Mouse (Mus musculus): ENCODE data around the gene Tle2.

Gene Tle2

GRCm38 (mm10) chr10:81574081-81575056, at the start of gene Tle2:
Gene Tle2 (plus strand): TSS chr10:81574561.
- DNase-seq (ENCODE audit: low read depth, low spot score): no peak

DNA sequence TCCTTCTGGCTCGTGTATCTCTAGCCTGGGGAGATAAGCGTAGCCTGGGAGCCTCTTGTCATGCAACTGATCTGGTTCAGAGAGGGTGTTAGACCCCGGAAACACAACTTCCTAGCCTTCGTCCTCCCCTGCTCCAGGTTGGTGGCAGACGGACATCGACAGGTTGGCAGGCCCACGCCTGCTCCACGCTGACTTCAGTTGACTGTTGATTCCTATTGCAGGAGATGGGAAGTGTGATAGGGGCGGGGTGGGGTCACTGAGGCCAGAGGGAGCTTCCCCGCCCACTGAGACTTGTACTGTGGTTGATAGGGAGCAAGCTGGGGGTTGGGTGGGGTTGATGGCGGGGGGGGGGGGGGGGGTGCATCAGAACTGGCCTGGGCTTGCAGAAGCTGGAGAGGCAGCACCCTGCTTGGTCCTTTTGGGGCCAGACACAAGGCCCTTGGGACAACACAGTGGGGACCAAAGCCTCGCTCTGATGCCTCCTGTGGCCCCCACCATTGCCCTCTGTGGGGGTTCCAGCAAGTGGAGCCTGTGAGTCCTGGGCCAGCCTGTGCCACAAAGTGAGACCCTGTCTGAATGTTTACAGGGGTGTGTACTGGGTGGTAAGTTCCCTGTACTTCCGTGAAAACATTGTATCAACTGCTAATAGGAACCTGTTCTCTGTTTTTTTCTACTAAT, 49.2 kb upstream of the Tle2 start:
- no peak for DNase-seq (ENCODE audit: low read depth, low spot score)

DNA sequence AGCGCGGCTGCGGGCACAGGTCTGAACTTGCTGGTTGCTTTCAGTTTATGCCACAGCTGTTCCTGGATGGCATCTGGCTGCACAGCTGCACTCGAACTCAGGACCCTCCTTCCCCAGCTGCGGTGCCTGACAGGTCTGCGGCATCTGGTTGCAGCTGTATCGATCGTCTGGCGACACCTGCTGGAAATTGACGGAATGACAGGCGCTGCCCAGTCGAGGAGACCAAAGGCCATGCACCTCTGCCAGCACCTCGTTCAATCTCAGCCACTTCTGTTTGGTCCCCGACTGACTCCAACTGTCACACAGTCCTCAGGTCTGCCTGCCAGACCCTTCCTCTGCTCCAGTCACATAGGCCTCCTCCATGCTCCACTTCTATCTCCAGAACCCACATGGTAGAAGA, 47.6 kb upstream of the Tle2 start:
- peak; percentile 73 for DNase-seq (ENCODE audit: low read depth, low spot score)

DNA sequence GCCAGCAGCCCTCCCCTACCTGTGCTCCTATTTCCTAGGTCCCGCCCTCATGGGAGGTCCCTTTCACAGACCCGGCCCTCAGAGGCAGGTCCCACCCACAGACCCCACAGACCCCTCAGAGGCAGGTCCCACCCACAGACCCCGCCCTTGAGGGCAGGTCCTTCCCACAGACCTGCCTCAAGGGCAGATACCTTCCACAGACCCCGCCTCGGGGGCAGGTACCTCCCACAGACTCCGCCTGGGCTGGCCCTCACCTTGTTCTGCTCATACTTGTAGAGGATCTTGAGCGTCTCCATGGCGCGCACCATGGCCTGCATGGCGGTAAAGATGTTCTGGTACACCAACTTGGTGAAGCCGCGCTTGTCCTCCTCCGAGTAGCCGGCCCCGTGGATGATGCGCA, 39.5 kb upstream of the Tle2 start:
- no peak for DNase-seq (ENCODE audit: low read depth, low spot score)

GRCm38 (mm10) chr10:81536734-81537133, 37.6 kb upstream of the Tle2 start:
- no peak for DNase-seq (ENCODE audit: low read depth, low spot score)

DNA sequence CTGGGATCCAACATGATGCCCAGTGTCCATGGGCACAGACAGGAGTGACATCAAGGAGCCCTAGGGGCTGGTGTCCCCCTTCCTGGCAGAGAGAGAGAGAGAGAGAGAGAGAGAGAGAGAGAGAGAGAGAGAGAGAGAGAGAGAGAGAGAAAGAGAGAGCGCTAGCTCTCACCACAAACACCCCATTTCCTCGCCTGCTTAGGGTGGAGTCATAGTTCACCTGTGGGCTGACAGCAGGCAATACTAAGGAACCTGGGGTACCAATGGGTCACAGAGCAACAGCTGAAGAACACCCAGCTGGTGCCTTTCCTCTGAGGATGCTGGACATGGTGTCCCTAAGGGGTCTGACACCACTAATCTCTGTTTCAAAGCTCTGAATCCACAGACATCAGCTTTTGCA, 36.9 kb upstream of the Tle2 start:
- DNase-seq (ENCODE audit: low read depth, low spot score): no peak

DNA sequence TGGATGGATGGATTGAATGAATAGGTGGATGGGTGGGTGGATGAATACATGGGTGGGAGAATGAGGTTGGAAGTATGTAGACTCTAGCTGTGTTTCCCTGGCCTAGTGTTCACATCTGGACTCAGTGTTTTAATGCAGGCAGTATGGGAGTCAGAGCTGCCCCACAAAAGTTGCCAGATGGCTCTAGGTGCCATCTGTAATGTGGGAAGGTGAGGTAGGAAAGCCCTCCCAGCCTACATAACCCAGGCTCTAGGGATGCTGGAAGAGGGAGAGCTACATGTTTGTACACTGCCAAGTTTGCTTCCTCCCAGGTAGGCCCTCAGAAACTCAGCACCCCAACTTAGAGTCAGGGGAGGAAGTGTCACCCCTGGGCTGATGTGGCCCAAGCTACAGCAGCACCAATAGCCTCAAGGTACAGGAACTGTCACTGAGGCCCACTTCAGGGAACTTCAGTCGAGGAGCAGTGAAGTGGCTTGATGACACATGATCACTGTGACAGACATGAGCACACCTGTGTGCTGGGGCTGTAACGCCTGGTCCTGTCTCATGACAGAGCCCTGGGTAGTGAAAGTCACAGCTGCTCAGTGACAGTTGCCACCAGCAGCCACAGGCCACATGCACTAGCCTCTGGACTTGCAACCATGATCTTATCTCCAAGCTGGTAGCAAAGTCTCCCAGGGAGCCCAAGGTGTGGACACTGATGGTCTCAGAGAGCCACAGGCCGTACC, 35.9 kb upstream of the Tle2 start:
- no peak for DNase-seq (ENCODE audit: low read depth, low spot score)

- DNase-seq (ENCODE audit: low read depth, low spot score): no peak
Observed at GRCm38 (mm10) chr10:81541363-81541762, 33.0 kb upstream of the Tle2 start.

DNA sequence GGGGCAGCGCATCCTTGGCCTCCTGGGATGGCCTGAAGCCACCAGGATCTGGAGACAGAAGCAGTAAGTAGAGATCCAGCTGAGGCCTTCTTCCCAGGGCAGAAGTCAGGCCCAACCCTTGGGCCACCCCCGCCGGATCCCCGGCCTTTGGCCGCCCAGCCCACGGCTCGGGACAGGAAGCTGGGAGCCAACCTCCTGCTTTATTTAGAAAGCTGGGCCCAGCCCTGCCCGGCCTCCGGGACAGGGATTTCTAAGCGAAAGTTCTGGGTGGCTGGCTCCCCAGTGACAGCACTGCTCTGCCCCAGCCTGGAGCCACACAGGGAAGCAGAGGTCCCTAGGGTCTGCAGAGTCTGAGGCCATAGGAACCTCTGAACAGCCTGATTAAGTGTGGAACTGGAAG, 32.6 kb upstream of the Tle2 start:
- DNase-seq (ENCODE audit: low read depth, low spot score): no peak

- DNase-seq (ENCODE audit: low read depth, low spot score): no peak
Observed at GRCm38 (mm10) chr10:81542727-81543460, 31.5 kb upstream of the Tle2 start.

DNA sequence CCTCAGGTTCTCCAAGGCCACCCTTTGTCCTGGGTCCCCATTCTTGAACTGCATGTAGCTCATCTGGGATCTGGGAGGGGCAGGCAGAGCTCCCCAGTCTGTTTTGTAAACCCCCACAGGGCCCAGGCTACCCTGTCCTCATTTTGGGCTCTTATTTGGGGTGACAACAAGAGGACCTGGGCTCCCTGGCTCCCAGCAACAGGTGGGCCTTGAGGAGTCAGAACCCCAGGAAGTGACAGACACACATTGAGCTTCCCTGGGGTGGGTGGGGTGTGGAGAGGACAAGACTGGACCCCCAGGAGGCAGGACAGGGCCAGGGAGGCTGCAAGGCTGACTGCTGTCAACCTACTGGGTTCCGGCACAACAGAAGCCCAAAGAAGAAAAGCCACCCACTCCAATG, 30.7 kb upstream of the Tle2 start:
- no peak for DNase-seq (ENCODE audit: low read depth, low spot score)

DNA sequence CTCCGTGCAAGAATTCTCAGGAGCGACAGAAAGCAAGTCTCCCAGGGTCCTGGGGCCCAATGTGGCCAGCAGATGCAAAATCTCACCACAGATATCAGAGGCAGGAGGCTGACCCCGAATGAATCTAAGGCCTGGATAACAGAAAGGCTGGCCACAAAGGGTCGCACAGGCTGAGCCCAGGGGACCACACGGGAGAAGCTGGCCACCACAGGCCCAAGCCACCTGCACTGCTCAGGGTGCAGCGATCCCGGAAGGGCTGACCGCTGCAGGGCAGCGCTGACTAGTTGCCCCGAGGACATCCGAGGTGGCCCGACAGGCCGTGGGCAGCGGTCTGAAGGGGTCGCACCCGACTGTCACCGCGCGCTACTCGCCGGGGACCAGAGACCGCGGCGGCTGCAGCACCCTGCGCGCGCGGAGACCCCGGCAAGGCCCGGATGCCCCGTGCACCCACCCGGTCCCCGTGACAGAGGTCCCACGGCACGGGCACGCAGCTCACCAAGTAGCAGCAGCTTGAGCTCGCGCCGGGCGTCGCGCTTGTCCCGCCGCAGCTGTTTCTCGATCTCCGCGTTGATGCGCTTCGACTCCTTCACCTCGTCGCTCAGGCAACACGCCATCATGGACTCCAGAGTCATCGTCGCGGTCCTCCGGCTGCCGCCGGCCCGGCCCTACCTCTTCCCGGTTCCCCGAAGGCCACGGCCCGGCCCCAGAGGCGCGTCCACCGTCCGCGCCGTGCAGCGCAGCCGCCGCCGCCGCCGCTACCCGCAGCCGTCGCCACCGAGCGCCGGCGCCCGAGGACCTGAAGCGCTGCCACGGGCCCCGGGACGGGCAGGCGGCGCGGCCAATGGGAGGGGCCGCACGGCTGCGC, 29.8 kb upstream of the Tle2 start:
- DNase-seq (ENCODE audit: low read depth, low spot score): no peak

DNA sequence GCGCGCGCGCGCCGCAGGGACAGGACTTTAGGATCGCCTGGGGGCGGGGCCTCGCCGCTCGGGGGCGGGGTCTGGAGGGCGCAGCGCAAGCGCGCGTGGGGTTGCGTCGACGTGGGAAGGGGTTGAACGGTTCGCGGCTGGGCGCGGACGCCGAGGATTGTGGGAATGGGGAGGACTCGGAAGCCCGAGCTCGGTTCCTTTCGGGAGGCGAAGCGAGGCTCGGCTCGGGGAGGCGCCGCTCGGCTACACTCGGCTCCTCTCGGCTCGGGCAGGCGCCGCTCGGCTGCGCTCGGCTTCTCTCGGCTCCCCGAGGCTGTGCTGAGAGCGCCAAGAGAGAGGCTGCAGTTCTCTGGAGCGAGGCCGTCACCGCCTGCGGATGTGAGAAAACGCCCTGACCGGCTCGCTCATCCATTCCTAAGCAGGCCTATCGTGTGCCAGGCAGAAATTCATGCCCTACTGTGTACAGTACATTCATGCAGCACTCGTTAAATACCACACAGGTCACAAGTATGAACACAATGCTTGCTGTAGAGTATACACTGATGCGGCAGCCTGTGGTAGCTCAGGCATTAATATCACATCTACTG, 29.1 kb upstream of the Tle2 start, which contains the start of gene Gna11:
Gene Gna11, minus strand, starts transcription at position 30 of the 587 bp plus-strand sequence.
- DNase-seq (ENCODE audit: low read depth, low spot score): peak; percentile 99

DNA sequence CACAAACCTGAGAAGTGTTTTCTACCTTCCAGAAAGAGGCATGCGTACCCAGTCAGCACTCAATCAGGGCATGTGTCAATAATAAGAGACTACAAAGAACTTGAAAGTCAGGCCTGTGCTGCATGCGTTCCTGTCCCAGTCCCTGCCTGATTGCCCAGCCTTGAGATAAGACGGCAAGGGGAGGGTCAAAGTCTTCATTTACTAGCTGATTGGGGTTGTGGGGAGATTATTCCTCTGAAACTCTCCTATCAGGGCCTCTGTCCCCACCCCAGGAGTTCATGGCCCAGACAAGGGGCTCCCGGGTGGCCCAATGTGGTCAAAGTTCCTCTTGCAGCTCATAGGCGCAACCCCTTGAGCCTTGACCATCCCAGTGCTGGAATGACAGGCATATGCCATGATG, 28.0 kb upstream of the Tle2 start:
- DNase-seq (ENCODE audit: low read depth, low spot score): no peak

GRCm38 (mm10) chr10:81546788-81547571, 27.4 kb upstream of the Tle2 start:
- no peak for DNase-seq (ENCODE audit: low read depth, low spot score)

DNA sequence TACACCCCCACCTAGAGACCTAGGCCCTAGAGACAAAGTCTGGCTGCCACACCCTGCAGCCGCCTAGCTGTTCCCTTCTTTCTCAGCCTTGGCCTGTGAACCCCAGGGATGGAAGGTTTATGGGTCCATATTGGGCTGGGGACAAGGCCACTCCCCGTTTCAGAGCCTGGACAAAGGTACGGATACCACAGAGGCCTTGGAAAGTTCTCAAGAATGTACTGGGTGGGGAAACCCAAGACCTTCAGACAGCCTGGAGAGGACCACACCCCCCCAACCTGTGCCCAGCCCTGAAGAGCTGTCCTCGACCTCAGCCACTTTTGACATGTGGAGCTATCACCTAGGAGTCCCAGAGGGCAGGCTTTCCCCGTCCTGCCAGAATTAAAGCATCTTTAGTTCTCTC, 25.4 kb upstream of the Tle2 start:
- no peak for DNase-seq (ENCODE audit: low read depth, low spot score)

DNA sequence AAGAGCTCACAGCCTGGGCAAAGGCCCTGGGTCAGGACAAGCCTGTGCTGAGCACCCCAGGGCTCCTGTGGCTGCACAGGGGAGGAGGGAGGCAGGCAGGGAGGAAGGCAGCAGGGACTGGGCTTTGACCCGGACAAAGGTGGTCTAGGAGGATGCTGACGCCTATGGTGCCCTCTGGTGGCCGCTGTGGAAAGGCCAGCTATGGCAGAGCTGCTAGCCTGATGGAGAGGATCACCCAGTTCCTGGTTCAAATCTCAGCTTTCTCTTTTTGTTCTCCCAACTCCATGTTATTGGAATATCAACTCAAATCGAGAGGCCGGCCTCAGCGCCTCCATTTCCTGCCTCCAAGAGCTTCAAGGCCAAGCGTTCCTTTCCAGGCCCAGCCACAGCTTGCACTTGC, 24.1 kb upstream of the Tle2 start:
- DNase-seq (ENCODE audit: low read depth, low spot score): peak; percentile 75

DNA sequence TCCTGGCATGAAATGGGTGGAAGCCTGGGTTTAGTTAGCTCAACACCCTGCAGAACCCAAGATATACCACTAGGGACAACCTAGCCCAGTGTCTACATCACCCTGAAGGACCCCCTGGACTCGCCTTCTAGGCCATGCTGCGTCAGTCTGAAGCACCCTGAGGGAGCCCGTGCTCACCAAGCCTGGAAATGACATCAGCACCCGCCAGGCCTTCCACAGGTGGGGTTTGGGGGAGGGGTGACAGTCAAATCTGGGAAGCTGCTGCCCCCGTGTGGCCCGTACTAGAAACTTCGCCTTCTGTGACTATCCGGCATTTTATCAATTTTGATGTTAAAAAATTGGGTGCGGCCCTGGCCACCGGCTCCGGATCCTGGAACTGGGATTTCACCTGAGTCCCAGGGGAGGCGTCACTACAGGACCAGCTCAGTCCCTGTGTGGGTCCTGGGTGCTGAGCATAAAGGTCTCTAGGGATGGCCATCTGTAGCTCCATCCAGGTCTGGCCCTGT, 22.7 kb upstream of the Tle2 start:
- peak; percentile 81 for DNase-seq (ENCODE audit: low read depth, low spot score)

DNA sequence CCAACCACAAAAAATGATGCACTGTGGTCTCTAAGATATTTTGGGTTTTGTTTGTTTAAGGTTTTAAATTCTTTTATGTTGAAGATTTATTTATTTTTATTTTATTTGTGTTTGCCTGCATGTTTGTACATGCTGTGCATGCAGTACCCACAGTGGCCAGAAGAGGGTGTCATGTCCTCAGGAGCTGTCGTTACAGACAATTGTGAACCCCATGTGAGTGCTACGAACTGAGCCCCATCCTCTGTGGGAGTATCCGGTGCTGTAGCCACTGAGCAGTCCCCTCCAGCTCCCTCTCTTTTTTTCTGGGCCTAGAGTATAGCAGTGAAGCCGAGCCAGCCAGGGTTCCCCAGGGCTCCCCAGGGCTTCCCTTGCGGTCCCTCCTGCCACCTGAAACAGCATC, 21.1 kb upstream of the Tle2 start:
- no peak for DNase-seq (ENCODE audit: low read depth, low spot score)
